Mouse (Mus musculus) mouse trophoblast stem cell (cell line): ENCODE measurements around the gene Cmip.

ENCODE experiments used
- in situ Hi-C, 2 experiments: fragments of 300-500 bp; cut with MseI, MboI; formaldehyde crosslinking; loops; 2 replicates in 1 of 2; 3 replicates in 1 of 2; pipeline ENCODE4 v1.15.1; 2025

Gene Cmip

GRCm38 (mm10) chr8:117464525-117464924 is 207.7 kb downstream of the Cmip start:
- in situ Hi-C loops: no loop called here

- in situ Hi-C loops: loop anchor here in 1 of 2 experiments (5.0 kb wide), 1 partner anchor 238 kb away; no protein-coding TSS in a partner anchor
These were observed 208.4 kb downstream of the Cmip start for GRCm38 (mm10) chr8:117465250-117465649.

GRCm38 (mm10) chr8:117467466-117467865 is 210.6 kb downstream of the Cmip start:
- in situ Hi-C loops: loop anchor here in 1 of 2 experiments (5.0 kb wide), 1 partner anchor 240 kb away; no protein-coding TSS in a partner anchor

- in situ Hi-C loops: loop anchor here (5.0 kb wide), 2 partner anchors 242 to 247 kb away; no protein-coding TSS in a partner anchor
These were observed 212.8 kb downstream of the Cmip start for GRCm38 (mm10) chr8:117469431-117470341.

- in situ Hi-C loops: loop anchor here in 1 of 2 experiments (5.0 kb wide), 1 partner anchor 248 kb away; no protein-coding TSS in a partner anchor
These were observed 213.5 kb downstream of the Cmip start for GRCm38 (mm10) chr8:117470342-117470781.

GRCm38 (mm10) chr8:117471174-117471573 is 214.3 kb downstream of the Cmip start:
- in situ Hi-C loops: loop anchor here in 1 of 2 experiments (5.0 kb wide), 1 partner anchor 249 kb away; no protein-coding TSS in a partner anchor

GRCm38 (mm10) chr8:117471655-117472054 is 214.8 kb downstream of the Cmip start:
- in situ Hi-C loops: loop anchor here in 1 of 2 experiments (5.0 kb wide), 1 partner anchor 249 kb away; no protein-coding TSS in a partner anchor

GRCm38 (mm10) chr8:117472332-117472731 is 215.5 kb downstream of the Cmip start:
- in situ Hi-C loops: loop anchor here in 1 of 2 experiments (5.0 kb wide), 1 partner anchor 250 kb away; no protein-coding TSS in a partner anchor

- in situ Hi-C loops: loop anchor here in 1 of 2 experiments (5.0 kb wide), 1 partner anchor 253 kb away; no protein-coding TSS in a partner anchor
These were observed 218.1 kb downstream of the Cmip start for GRCm38 (mm10) chr8:117474944-117475343.

GRCm38 (mm10) chr8:117475819-117476218 is 219.0 kb downstream of the Cmip start:
- in situ Hi-C loops: no loop called here

- in situ Hi-C loops: no loop called here
These were observed 221.2 kb downstream of the Cmip start for GRCm38 (mm10) chr8:117478082-117478481.

- in situ Hi-C loops: loop anchor here in 1 of 2 experiments (5.0 kb wide), 1 partner anchor 87 kb away; no protein-coding TSS in a partner anchor
These were observed 223.1 kb downstream of the Cmip start for GRCm38 (mm10) chr8:117479996-117480395.

- in situ Hi-C loops: loop anchor here in 1 of 2 experiments (5.0 kb wide), 1 partner anchor 87 kb away; no protein-coding TSS in a partner anchor
These were observed 223.7 kb downstream of the Cmip start for GRCm38 (mm10) chr8:117480516-117480915.

- in situ Hi-C loops: loop anchor here in 1 of 2 experiments (5.0 kb wide), 1 partner anchor 85 kb away; no protein-coding TSS in a partner anchor
These were observed 225.0 kb downstream of the Cmip start for GRCm38 (mm10) chr8:117481830-117482229.

- in situ Hi-C loops: loop anchor here in 1 of 2 experiments (5.0 kb wide), 1 partner anchor 83 kb away; no protein-coding TSS in a partner anchor
These were observed 227.9 kb downstream of the Cmip start for GRCm38 (mm10) chr8:117484731-117485130.

GRCm38 (mm10) chr8:117485316-117485715 is 228.5 kb downstream of the Cmip start:
- in situ Hi-C loops: no loop called here

GRCm38 (mm10) chr8:117488246-117489005 is 231.6 kb downstream of the Cmip start:
- in situ Hi-C loops: no loop called here

- in situ Hi-C loops: no loop called here
These were observed 236.7 kb downstream of the Cmip start for GRCm38 (mm10) chr8:117493543-117493942.

- in situ Hi-C loops: no loop called here
These were observed 238.0 kb downstream of the Cmip start for GRCm38 (mm10) chr8:117494874-117495273.

GRCm38 (mm10) chr8:117498179-117498914 is 241.5 kb downstream of the Cmip start, which contains the start of gene Plcg2:
Gene Plcg2, plus strand, starts transcription at chr8:117498291.
- in situ Hi-C loops: no loop called here
